35 mouse cellular contexts compared by ENCODE assay signal in genomic region chr19:21111836-21112235, GRCm38 (mm10).
"Had no signal": no experiment of that assay in that cellular context is flagged by ENCODE, and none has a peak within 500 bp of the region (broad histone marks: within the 10 kb centered on the region; RNA-seq: fewer than 3 reads in every experiment).

No protein-coding gene starts in this region.

- H3K27ac ChIP-seq: heart, embryonic 10.5 days; heart, embryonic 13.5 days; heart, embryonic 15.5 days; hindbrain, embryonic 10.5 days; hindbrain, embryonic 12.5 days; hindbrain, embryonic 13.5 days; hindbrain, embryonic 14.5 days; hindbrain, embryonic 15.5 days; hindbrain, postnatal 0 days; intestine, embryonic 15.5 days; kidney, embryonic 15.5 days; kidney, postnatal 0 days; layer of hippocampus, adult 2 months had no signal

- H3K4me1 ChIP-seq: hindbrain, embryonic 12.5 days; hindbrain, embryonic 13.5 days; hindbrain, embryonic 15.5 days had no signal

- H3K36me3 ChIP-seq: heart, embryonic 10.5 days; heart, embryonic 12.5 days; heart, embryonic 13.5 days; heart, embryonic 15.5 days; hindbrain, embryonic 10.5 days; hindbrain, embryonic 12.5 days; hindbrain, embryonic 13.5 days; hindbrain, embryonic 15.5 days; intestine, embryonic 15.5 days; kidney, embryonic 15.5 days had no signal

- H3K27me3 ChIP-seq: heart, embryonic 12.5 days; heart, embryonic 13.5 days; heart, embryonic 15.5 days; hindbrain, embryonic 12.5 days; hindbrain, embryonic 13.5 days; hindbrain, embryonic 15.5 days; intestine, embryonic 15.5 days; kidney, embryonic 15.5 days had no signal

- H3K9ac ChIP-seq: heart, embryonic 12.5 days; heart, embryonic 13.5 days; heart, embryonic 15.5 days; hindbrain, embryonic 12.5 days; hindbrain, embryonic 13.5 days; hindbrain, embryonic 14.5 days; hindbrain, embryonic 15.5 days; intestine, embryonic 15.5 days; kidney, embryonic 15.5 days had no signal

- DNase-seq: heart, postnatal 10 days; heart, postnatal 14 days; heart, postnatal 36 days; heart, postnatal 4 days; kidney, adult 11 months; kidney, adult 18-20 months; kidney, adult 2 months; kidney, adult 8-10 months; kidney, adult 9 months; kidney, postnatal 10 days; kidney, postnatal 14 days; kidney, postnatal 25 days; kidney, postnatal 36 days; kidney, postnatal 4 days; layer of hippocampus, adult 9-11 months; layer of hippocampus, postnatal 36 days had no signal

- H3K4me3 ChIP-seq: heart, embryonic 10.5 days; heart, embryonic 12.5 days; heart, embryonic 13.5 days; heart, embryonic 15.5 days; hindbrain, embryonic 10.5 days; hindbrain, embryonic 12.5 days; hindbrain, embryonic 13.5 days; hindbrain, embryonic 15.5 days; intestine, embryonic 15.5 days; kidney, embryonic 15.5 days; layer of hippocampus, adult 2 months had no signal

- ATAC-seq: hindbrain, embryonic 16.5 days; hindbrain, postnatal 0 days; inflammation-experienced regulatory T-cells, adult 6 months; intestine, embryonic 15.5 days; intestine, embryonic 16.5 days; intestine, postnatal 0 days had no signal

- H3K9me3 ChIP-seq: heart, embryonic 10.5 days; heart, embryonic 12.5 days; heart, embryonic 13.5 days; heart, embryonic 15.5 days; hindbrain, embryonic 10.5 days; hindbrain, embryonic 12.5 days; hindbrain, embryonic 13.5 days; hindbrain, embryonic 15.5 days; intestine, embryonic 15.5 days; kidney, embryonic 15.5 days had no signal

- H3K4me2 ChIP-seq: heart, embryonic 11.5 days; heart, embryonic 12.5 days; heart, embryonic 13.5 days; heart, embryonic 15.5 days; hindbrain, embryonic 12.5 days; hindbrain, embryonic 13.5 days; hindbrain, embryonic 14.5 days; hindbrain, embryonic 15.5 days; intestine, embryonic 15.5 days; kidney, embryonic 15.5 days had no signal
